Mouse (Mus musculus) hindbrain, embryonic 11.5 days (tissue): ENCODE data around the gene Krtap6-5. TPM values are rescaled to one million over a fixed set of nuclear protein-coding genes. Genes with fewer than 3 reads are reported as not detected.

ENCODE experiments used
- polyA plus RNA-seq: library from polyadenylated mRNA; unstranded; fragments of >200 nt; fragmentation: Nextera tagmentation; extraction: Ambion mirVana; gene quantifications from 2 replicates; pipeline ENCODE4 v1.2.1, GENCODE M21; 2014

Gene Krtap6-5
- polyA plus RNA-seq, 1 experiment from 2014 or later, result not detected

Other genes starting within 250 kb of the Krtap6-5 start
- not detected in 2 replicates for gene Gm20741, start 235.7 kb downstream of the Krtap6-5 start, polyA plus RNA-seq
- not detected in 2 replicates for gene Krtap15, start 227.7 kb downstream of the Krtap6-5 start, polyA plus RNA-seq
- gene Krtap14, start 221.7 kb downstream of the Krtap6-5 start, polyA plus RNA-seq, result not detected in 2 replicates
- not detected in 2 replicates for gene Krtap19-1, start 178.5 kb downstream of the Krtap6-5 start, polyA plus RNA-seq
- gene Krtap19-2, start 173.6 kb downstream of the Krtap6-5 start, polyA plus RNA-seq, result not detected in 2 replicates
- not detected in 2 replicates for gene Krtap19-3, start 169.8 kb downstream of the Krtap6-5 start, polyA plus RNA-seq
- not detected in 2 replicates for gene Krtap19-4, start 162.8 kb downstream of the Krtap6-5 start, polyA plus RNA-seq
- gene Krtap19-5, start 151.4 kb downstream of the Krtap6-5 start, polyA plus RNA-seq, result not detected in 2 replicates
- not detected in 2 replicates for gene Krtap19-9b, start 115.6 kb downstream of the Krtap6-5 start, polyA plus RNA-seq
- not detected in 2 replicates for gene Krtap16-3, start 85.0 kb downstream of the Krtap6-5 start, polyA plus RNA-seq
- not detected in 2 replicates for gene Krtap22-2, start 37.1 kb downstream of the Krtap6-5 start, polyA plus RNA-seq
- gene Gm10229, start 32.6 kb downstream of the Krtap6-5 start, polyA plus RNA-seq, result not detected in 2 replicates
- not detected in 2 replicates for gene Krtap6-1, start 16.2 kb downstream of the Krtap6-5 start, polyA plus RNA-seq
- gene Gm10228, start 6.4 kb downstream of the Krtap6-5 start, polyA plus RNA-seq, result not detected in 2 replicates
- not detected in 2 replicates for gene 1110025L11Rik, start 16.1 kb upstream of the Krtap6-5 start, polyA plus RNA-seq
- not detected in 2 replicates for gene Krtap6-3, start 36.1 kb upstream of the Krtap6-5 start, polyA plus RNA-seq
- not detected in 2 replicates for gene Gm6358, start 93.0 kb upstream of the Krtap6-5 start, polyA plus RNA-seq
- not detected in 2 replicates for gene Gm10061, start 103.2 kb upstream of the Krtap6-5 start, polyA plus RNA-seq
- gene Gm9789, start 110.1 kb upstream of the Krtap6-5 start, polyA plus RNA-seq, result not detected in 2 replicates
- gene Gm7735, start 121.6 kb upstream of the Krtap6-5 start, polyA plus RNA-seq, result not detected in 2 replicates
- gene 1110057P08Rik, start 126.9 kb upstream of the Krtap6-5 start, polyA plus RNA-seq, result not detected in 2 replicates
- not detected in 2 replicates for gene Krtap20-2, start 158.0 kb upstream of the Krtap6-5 start, polyA plus RNA-seq